Mouse (Mus musculus): Measurements from ENCODE around the gene Wdr26. TPM values are rescaled to one million over a fixed set of nuclear protein-coding genes. Genes with fewer than 3 reads are reported as not detected.

Wdr26 gene
- polyA plus RNA-seq, 1 experiment from 2014 or later: 22.7 TPM

GRCm38 (mm10) chr1:181231262-181231661 is 19.5 kb upstream of the Wdr26 start:
- ATAC-seq (replicated peaks; ENCODE audit: extremely low read depth, insufficient read depth, low FRiP score): no peak
- Histone ChIP-seq H3K4me1 (ENCODE audit: control insufficient read depth, insufficient read depth, low read length) (peaks cover 19% of the 10 kb centered on the region), H3K9me3 (replicated peaks; ENCODE audit: control insufficient read depth, low read length) (no peaks in the 10 kb centered on the region), H3K4me2 (ENCODE audit: low read depth, low read length) (no peak overlapping the region), H3K36me3 (ENCODE audit: control insufficient read depth, insufficient read depth) (no peaks in the 10 kb centered on the region), H3K9ac (ENCODE audit: low read length) (no peak overlapping the region), H3K27me3 (ENCODE audit: control insufficient read depth, insufficient read depth, low read length) (no peaks in the 10 kb centered on the region), H3K27ac (ENCODE audit: low read length) (no peak overlapping the region; the same call in 1 of the 2 replicates), H3K4me3 (ENCODE audit: low read length) (no peak overlapping the region)
- WGBS: 56% methylated on average over 7 of the region's 7 CpGs

- H3K9ac ChIP-seq (ENCODE audit: low read length): no peak overlapping the region
- H3K4me2 ChIP-seq (ENCODE audit: low read depth, low read length): no peak overlapping the region; the same call in 1 of the 2 replicates
- no peak overlapping the region for H3K27ac ChIP-seq (ENCODE audit: low read length)
- no peaks in the 10 kb centered on the region for H3K36me3 ChIP-seq (ENCODE audit: control insufficient read depth, insufficient read depth)
- WGBS: 35% methylated on average over 10 of the region's 10 CpGs
- ATAC-seq (replicated peaks; ENCODE audit: extremely low read depth, insufficient read depth, low FRiP score): no peak
- H3K4me1 ChIP-seq (ENCODE audit: control insufficient read depth, insufficient read depth, low read length): peaks cover 19% of the 10 kb centered on the region
- H3K9me3 ChIP-seq (replicated peaks; ENCODE audit: control insufficient read depth, low read length): no peaks in the 10 kb centered on the region
- H3K27me3 ChIP-seq (ENCODE audit: control insufficient read depth, insufficient read depth, low read length): no peaks in the 10 kb centered on the region
- no peak overlapping the region for H3K4me3 ChIP-seq (ENCODE audit: low read length)
Observed at GRCm38 (mm10) chr1:181230731-181231148, 18.9 kb upstream of the Wdr26 start.

DNA sequence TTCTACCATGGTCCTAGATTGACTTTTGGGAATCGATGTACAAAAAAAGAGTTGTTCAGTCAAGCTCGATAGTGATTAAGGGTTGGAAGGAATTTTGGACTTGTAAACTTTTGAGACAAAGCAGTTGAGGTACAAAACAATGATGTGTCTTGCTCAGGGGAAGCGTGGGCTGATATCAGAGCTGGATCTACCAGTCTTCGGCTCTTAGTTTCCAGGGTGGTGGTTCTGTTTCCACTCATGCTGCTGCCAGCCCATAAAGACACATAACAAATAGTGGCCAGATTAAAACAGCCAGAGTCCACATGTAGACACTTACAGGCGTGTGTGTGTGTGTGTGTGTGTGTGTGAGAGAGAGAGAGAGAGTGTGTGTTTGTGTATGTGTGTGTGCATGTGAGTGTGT is 17.2 kb upstream of the Wdr26 start:
- H3K4me3 ChIP-seq (ENCODE audit: low read length): no peak overlapping the region
- H3K4me2 ChIP-seq (ENCODE audit: low read depth, low read length): no peak overlapping the region
- H3K9ac ChIP-seq (ENCODE audit: low read length): no peak overlapping the region
- no peaks in the 10 kb centered on the region for H3K36me3 ChIP-seq (ENCODE audit: control insufficient read depth, insufficient read depth)
- no peak for ATAC-seq (replicated peaks; ENCODE audit: extremely low read depth, insufficient read depth, low FRiP score)
- no peaks in the 10 kb centered on the region for H3K27me3 ChIP-seq (ENCODE audit: control insufficient read depth, insufficient read depth, low read length)
- H3K4me1 ChIP-seq (ENCODE audit: control insufficient read depth, insufficient read depth, low read length): peaks cover 13% of the 10 kb centered on the region
- no peak overlapping the region for H3K27ac ChIP-seq (ENCODE audit: low read length)
- 72% methylated on average over 5 of the region's 5 CpGs for WGBS
- H3K9me3 ChIP-seq (replicated peaks; ENCODE audit: control insufficient read depth, low read length): no peaks in the 10 kb centered on the region

GRCm38 (mm10) chr1:181228591-181228990 is 16.8 kb upstream of the Wdr26 start:
- H3K36me3 ChIP-seq (ENCODE audit: control insufficient read depth, insufficient read depth): no peaks in the 10 kb centered on the region
- 68% methylated on average over 5 of the region's 5 CpGs for WGBS
- no peak overlapping the region for H3K4me2 ChIP-seq (ENCODE audit: low read depth, low read length)
- no peaks in the 10 kb centered on the region for H3K27me3 ChIP-seq (ENCODE audit: control insufficient read depth, insufficient read depth, low read length)
- H3K9ac ChIP-seq (ENCODE audit: low read length): no peak overlapping the region
- H3K4me1 ChIP-seq (ENCODE audit: control insufficient read depth, insufficient read depth, low read length): peaks cover 11% of the 10 kb centered on the region
- no peak overlapping the region for H3K4me3 ChIP-seq (ENCODE audit: low read length)
- no peaks in the 10 kb centered on the region for H3K9me3 ChIP-seq (replicated peaks; ENCODE audit: control insufficient read depth, low read length)
- H3K27ac ChIP-seq (ENCODE audit: low read length): no peak overlapping the region
- no peak for ATAC-seq (replicated peaks; ENCODE audit: extremely low read depth, insufficient read depth, low FRiP score)

GRCm38 (mm10) chr1:181227804-181228203 is 16.0 kb upstream of the Wdr26 start:
- WGBS: 86% methylated on average over 11 of the region's 11 CpGs

GRCm38 (mm10) chr1:181226850-181227249 is 15.0 kb upstream of the Wdr26 start:
- ATAC-seq (replicated peaks; ENCODE audit: extremely low read depth, insufficient read depth, low FRiP score): peak; percentile 63

More at GRCm38 (mm10) chr1:181227804-181228203, 16.0 kb upstream of the Wdr26 start:
- Histone ChIP-seq H3K27ac (ENCODE audit: low read length) (no peak overlapping the region), H3K4me1 (ENCODE audit: control insufficient read depth, insufficient read depth, low read length) (peaks cover 11% of the 10 kb centered on the region), H3K9me3 (replicated peaks; ENCODE audit: control insufficient read depth, low read length) (no peaks in the 10 kb centered on the region), H3K4me2 (ENCODE audit: low read depth, low read length) (no peak overlapping the region), H3K27me3 (ENCODE audit: control insufficient read depth, insufficient read depth, low read length) (no peaks in the 10 kb centered on the region), H3K36me3 (ENCODE audit: control insufficient read depth, insufficient read depth) (no peaks in the 10 kb centered on the region), H3K9ac (ENCODE audit: low read length) (no peak overlapping the region), H3K4me3 (ENCODE audit: low read length) (no peak overlapping the region)
- no peak for ATAC-seq (replicated peaks; ENCODE audit: extremely low read depth, insufficient read depth, low FRiP score)

GRCm38 (mm10) chr1:181225281-181225680 is 13.5 kb upstream of the Wdr26 start:
- no peak for ATAC-seq (replicated peaks; ENCODE audit: extremely low read depth, insufficient read depth, low FRiP score)
- WGBS: 80% methylated on average over 5 of the region's 5 CpGs
- no peak overlapping the region for H3K4me2 ChIP-seq (ENCODE audit: low read depth, low read length)
- H3K9ac ChIP-seq (ENCODE audit: low read length): no peak overlapping the region
- peaks cover 4% of the 10 kb centered on the region for H3K4me1 ChIP-seq (ENCODE audit: control insufficient read depth, insufficient read depth, low read length)
- H3K27me3 ChIP-seq (ENCODE audit: control insufficient read depth, insufficient read depth, low read length): no peaks in the 10 kb centered on the region
- H3K4me3 ChIP-seq (ENCODE audit: low read length): no peak overlapping the region
- no peaks in the 10 kb centered on the region for H3K36me3 ChIP-seq (ENCODE audit: control insufficient read depth, insufficient read depth)
- H3K9me3 ChIP-seq (replicated peaks; ENCODE audit: control insufficient read depth, low read length): no peaks in the 10 kb centered on the region
- no peak overlapping the region for H3K27ac ChIP-seq (ENCODE audit: low read length)

More at GRCm38 (mm10) chr1:181226850-181227249, 15.0 kb upstream of the Wdr26 start:
- Histone ChIP-seq H3K36me3 (ENCODE audit: control insufficient read depth, insufficient read depth) (no peaks in the 10 kb centered on the region), H3K4me3 (ENCODE audit: low read length) (no peak overlapping the region), H3K9ac (ENCODE audit: low read length) (peak overlapping the region; percentile 28; the same call in 1 of the 2 replicates), H3K27ac (ENCODE audit: low read length) (peak overlapping the region; percentile 33; the same call in 1 of the 2 replicates), H3K4me2 (ENCODE audit: low read depth, low read length) (peak overlapping the region; percentile 15), H3K9me3 (replicated peaks; ENCODE audit: control insufficient read depth, low read length) (no peaks in the 10 kb centered on the region), H3K4me1 (ENCODE audit: control insufficient read depth, insufficient read depth, low read length) (peaks cover 9% of the 10 kb centered on the region), H3K27me3 (ENCODE audit: control insufficient read depth, insufficient read depth, low read length) (no peaks in the 10 kb centered on the region)
- WGBS: 21% methylated on average over 11 of the region's 11 CpGs

DNA sequence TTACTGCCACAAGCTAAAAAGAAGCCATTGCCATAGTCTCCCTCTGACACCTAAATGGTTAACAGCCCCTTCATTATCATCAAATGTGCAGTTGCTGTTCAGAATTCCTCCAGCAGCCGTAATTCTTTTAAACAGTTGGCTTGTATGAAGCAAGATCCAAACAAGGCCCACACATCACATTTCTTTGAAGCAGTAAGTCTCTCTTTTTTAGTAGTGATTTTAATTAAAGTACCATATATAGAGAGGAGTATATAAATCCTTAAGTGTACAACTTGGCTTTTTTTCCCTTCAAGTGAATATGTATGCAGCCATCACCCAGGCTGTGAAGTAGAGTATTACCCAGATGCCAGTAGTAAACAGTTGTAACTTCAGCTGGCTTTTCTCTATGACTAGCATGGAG is 10.2 kb upstream of the Wdr26 start:
- H3K4me2 ChIP-seq (ENCODE audit: low read depth, low read length): no peak overlapping the region
- H3K9me3 ChIP-seq (replicated peaks; ENCODE audit: control insufficient read depth, low read length): no peaks in the 10 kb centered on the region
- no peaks in the 10 kb centered on the region; the same call in 1 of the 2 replicates for H3K4me1 ChIP-seq (ENCODE audit: control insufficient read depth, insufficient read depth, low read length)
- WGBS: 31% methylated on average over 1 of the region's 1 CpGs
- no peak overlapping the region for H3K4me3 ChIP-seq (ENCODE audit: low read length)
- H3K36me3 ChIP-seq (ENCODE audit: control insufficient read depth, insufficient read depth): no peaks in the 10 kb centered on the region
- H3K27me3 ChIP-seq (ENCODE audit: control insufficient read depth, insufficient read depth, low read length): no peaks in the 10 kb centered on the region
- H3K27ac ChIP-seq (ENCODE audit: low read length): no peak overlapping the region
- no peak overlapping the region for H3K9ac ChIP-seq (ENCODE audit: low read length)
- ATAC-seq (replicated peaks; ENCODE audit: extremely low read depth, insufficient read depth, low FRiP score): no peak

- Histone ChIP-seq H3K27me3 (ENCODE audit: control insufficient read depth, insufficient read depth, low read length) (no peaks in the 10 kb centered on the region), H3K4me2 (ENCODE audit: low read depth, low read length) (no peak overlapping the region), H3K4me1 (ENCODE audit: control insufficient read depth, insufficient read depth, low read length) (peaks cover 15% of the 10 kb centered on the region), H3K36me3 (ENCODE audit: control insufficient read depth, insufficient read depth) (no peaks in the 10 kb centered on the region), H3K9ac (ENCODE audit: low read length) (no peak overlapping the region), H3K9me3 (replicated peaks; ENCODE audit: control insufficient read depth, low read length) (no peaks in the 10 kb centered on the region), H3K4me3 (ENCODE audit: low read length) (no peak overlapping the region), H3K27ac (ENCODE audit: low read length) (no peak overlapping the region)
- 52% methylated on average over 4 of the region's 4 CpGs for WGBS
- ATAC-seq (replicated peaks; ENCODE audit: extremely low read depth, insufficient read depth, low FRiP score): no peak
Observed at GRCm38 (mm10) chr1:181216315-181216714, 4.5 kb upstream of the Wdr26 start.

All from heart, embryonic 16.5 days (tissue).